Mouse (Mus musculus) heart, adult 2 months (tissue): ENCODE results near the gene Irf2.

Experiments used
- CTCF ChIP-seq: fragments of 200-600 bp; IDR thresholded peaks from 2 replicates; pipeline ENCODE4 v1.8.1; 2022; ENCODE audit warnings: antibody characterized with exemption, mild to moderate bottlenecking, moderate library complexity
- EP300 ChIP-seq: fragments of 200-500 bp; IDR thresholded peaks from 2 replicates; pipeline ENCODE4 v1.6.1; 2011; ENCODE audit warnings: low read depth, low read length, control low read depth; ENCODE audit not compliant: insufficient read depth

DNA sequence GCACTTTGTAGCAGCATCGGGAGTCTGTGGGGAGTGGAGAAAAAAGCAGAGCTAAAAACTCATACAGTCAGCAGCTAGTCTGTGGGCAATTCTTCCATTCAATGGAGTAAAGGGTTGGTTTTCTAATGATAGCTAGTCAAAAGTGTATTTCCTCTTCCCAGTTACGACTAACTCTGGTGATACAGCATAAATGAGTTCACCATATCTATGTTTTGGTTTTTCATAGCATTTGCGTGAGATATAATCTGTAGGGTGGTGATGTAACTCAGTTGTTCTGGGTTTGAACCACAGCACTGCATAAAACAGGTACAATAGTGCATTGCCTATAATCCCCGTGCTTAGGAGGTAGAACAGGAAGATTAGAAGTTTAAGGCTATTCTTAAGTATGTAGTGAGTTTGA is 131.6 kb downstream of the Irf2 start:
- TF ChIP-seq EP300: no peak
- no peak for TF ChIP-seq CTCF
